Mouse (Mus musculus) urinary bladder, postnatal 10 days (tissue): ENCODE data around the gene Ifna2.

Experiments used
- DNase-seq: peaks from one replicate; pipeline ENCODE4 v3.0.0; 2022; ENCODE audit warnings: low spot score

Gene Ifna2

GRCm38 (mm10) chr4:88683812-88684211 is at the start of gene Ifna2:
TSS of gene Ifna2 (minus strand) at chr4:88683912.
- DNase-seq, result no peak

- DNase-seq, result no peak
Observed at GRCm38 (mm10) chr4:88727324-88727723, 43.6 kb upstream of the Ifna2 start.

GRCm38 (mm10) chr4:88726727-88727126 is 43.0 kb upstream of the Ifna2 start:
- no peak for DNase-seq

- no peak for DNase-seq
Observed at GRCm38 (mm10) chr4:88723497-88724090, 39.9 kb upstream of the Ifna2 start.

GRCm38 (mm10) chr4:88721791-88722721 is 38.3 kb upstream of the Ifna2 start, which contains the start of the genes Gm26566 and Klhl9:
TSS of gene Gm26566 (plus strand) at chr4:88721805.
TSS of gene Klhl9 (minus strand) at chr4:88722465.
- peak; percentile 79 for DNase-seq

- DNase-seq, result no peak
Observed at GRCm38 (mm10) chr4:88718715-88719114, 35.0 kb upstream of the Ifna2 start.

GRCm38 (mm10) chr4:88715059-88715458 is 31.3 kb upstream of the Ifna2 start:
- no peak for DNase-seq

GRCm38 (mm10) chr4:88714281-88714680 is 30.6 kb upstream of the Ifna2 start:
- DNase-seq, result no peak

- DNase-seq, result no peak
Observed at GRCm38 (mm10) chr4:88707128-88707826, 23.6 kb upstream of the Ifna2 start.

- DNase-seq, result no peak
Observed at GRCm38 (mm10) chr4:88705924-88706323, 22.2 kb upstream of the Ifna2 start.

GRCm38 (mm10) chr4:88699301-88699700 is 15.6 kb upstream of the Ifna2 start:
- no peak for DNase-seq

- DNase-seq, result no peak
Observed at GRCm38 (mm10) chr4:88698781-88699180, 15.1 kb upstream of the Ifna2 start.

- DNase-seq, result no peak
Observed at GRCm38 (mm10) chr4:88697753-88698152, 14.0 kb upstream of the Ifna2 start.

GRCm38 (mm10) chr4:88697108-88697507 is 13.4 kb upstream of the Ifna2 start:
- DNase-seq, result no peak

- peak; percentile 23 for DNase-seq
Observed at GRCm38 (mm10) chr4:88696237-88696884, 12.6 kb upstream of the Ifna2 start.

GRCm38 (mm10) chr4:88693392-88693791 is 9.7 kb upstream of the Ifna2 start:
- DNase-seq, result no peak

GRCm38 (mm10) chr4:88692537-88692936 is 8.8 kb upstream of the Ifna2 start:
- no peak for DNase-seq

GRCm38 (mm10) chr4:88691259-88691658 is 7.5 kb upstream of the Ifna2 start, which contains the start of gene Ifnab:
TSS of gene Ifnab (minus strand) at chr4:88691359.
- no peak for DNase-seq

- DNase-seq, result no peak
Observed at GRCm38 (mm10) chr4:88681353-88681752, 2.4 kb downstream of the Ifna2 start.

GRCm38 (mm10) chr4:88680362-88680761 is 3.4 kb downstream of the Ifna2 start:
- no peak for DNase-seq

GRCm38 (mm10) chr4:88676824-88677223 is 6.9 kb downstream of the Ifna2 start, which contains the start of gene Ifna16:
TSS of gene Ifna16 (minus strand) at chr4:88676924.
- DNase-seq, result no peak

GRCm38 (mm10) chr4:88655461-88655860 is 28.3 kb downstream of the Ifna2 start:
- no peak for DNase-seq
